Mouse (Mus musculus): ENCODE results near the gene Tead1.

Gene Tead1

DNA sequence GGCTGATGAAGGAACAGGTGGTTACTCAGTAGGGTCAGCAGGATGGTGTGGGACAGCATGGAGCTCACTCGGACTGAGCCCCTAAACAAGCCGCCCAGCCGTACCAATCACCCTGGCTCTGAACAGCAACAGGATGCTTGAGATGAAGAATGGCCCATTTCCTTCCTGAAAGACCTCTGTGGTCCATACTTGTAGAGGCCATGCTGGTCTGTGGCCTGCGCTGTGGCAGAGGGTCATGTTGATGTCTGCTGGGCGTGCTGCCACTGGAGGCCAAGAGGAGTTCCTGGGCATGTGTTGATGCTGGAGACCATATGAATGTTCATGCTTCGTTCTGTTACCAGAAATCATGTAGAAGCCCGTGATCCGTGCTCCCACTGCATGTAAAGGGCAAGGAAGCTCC is 258.0 kb downstream of the Tead1 start:
- no peak for DNase-seq

DNA sequence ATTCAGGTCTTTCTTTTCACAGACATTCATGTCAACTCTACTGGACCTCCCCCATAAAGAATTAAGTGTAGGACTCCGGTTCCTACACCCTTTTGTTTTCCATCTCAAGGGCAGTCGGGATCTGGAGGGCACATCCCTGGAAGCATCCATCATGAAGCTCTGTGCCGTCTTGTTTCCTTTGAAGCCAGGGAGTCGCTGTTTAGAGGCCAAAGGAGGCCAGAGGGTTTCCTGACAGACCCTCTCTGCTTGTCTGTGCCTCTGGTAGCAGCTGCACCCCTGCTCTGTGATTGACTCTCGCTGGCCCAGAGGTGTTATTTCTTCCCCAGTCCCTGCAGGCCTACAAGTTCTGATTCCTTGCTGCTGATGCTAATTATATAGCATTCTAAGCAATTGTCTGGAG is 259.8 kb downstream of the Tead1 start:
- no peak for DNase-seq

DNA sequence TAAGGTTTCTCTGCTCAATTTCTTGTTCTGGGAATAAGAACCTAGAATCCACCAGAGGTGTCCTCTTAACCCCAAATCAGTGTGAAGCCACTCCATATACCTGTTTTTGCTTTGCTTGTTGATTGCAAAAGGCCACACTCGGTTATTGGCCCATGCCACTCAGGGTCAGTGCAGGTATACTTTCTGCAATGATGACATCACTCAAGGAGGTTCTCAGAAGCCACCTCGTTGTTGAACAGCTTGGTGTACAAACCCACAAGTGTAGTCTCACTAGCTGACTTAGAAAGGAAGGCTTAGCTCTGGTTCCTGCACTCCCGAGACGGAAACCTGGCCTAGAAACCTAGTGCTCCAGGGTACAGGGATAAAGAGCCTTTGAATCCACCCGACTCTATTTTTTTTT is 263.4 kb downstream of the Tead1 start:
- DNase-seq, result no peak

DNA sequence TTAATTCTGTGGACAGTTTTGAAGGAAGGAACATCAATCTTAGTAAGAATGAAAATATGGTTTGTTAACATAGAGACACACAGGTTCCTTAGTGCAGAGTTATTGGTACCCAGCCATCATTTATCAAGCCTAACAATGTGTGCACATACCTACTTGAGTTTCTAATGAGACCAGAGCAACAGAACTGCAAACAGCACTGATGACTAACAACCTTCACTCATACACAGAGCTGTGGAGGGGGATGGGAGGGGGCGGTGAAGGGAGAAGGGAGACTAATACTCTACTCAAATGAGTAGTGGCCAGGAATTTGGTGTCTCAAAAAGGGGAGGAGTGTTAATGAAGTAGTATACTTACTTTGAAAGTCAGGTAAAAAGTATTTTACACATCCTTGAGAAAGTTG is 263.9 kb downstream of the Tead1 start:
- DNase-seq, result no peak

DNA sequence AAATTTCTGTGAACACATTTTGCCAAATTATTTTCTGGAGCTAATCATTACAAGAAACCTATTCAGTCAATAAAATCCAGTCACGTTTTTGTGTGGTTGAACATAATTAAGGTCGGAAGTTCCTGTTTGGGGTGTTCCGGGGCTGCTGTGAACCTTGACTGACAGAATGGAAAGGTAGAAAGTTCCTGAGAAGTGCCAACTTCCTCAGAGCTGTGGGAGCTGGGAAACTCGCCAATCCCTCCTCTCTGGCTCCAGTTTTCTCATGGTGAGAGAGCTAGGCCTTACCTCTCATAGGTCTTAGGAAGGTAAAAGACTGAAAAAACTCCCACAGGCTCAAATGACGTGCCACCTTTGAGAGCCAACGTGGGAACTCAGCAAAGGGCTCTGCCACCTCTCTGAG is 267.6 kb downstream of the Tead1 start:
- peak in 1 of 2 experiments; percentile 11 for DNase-seq

DNA sequence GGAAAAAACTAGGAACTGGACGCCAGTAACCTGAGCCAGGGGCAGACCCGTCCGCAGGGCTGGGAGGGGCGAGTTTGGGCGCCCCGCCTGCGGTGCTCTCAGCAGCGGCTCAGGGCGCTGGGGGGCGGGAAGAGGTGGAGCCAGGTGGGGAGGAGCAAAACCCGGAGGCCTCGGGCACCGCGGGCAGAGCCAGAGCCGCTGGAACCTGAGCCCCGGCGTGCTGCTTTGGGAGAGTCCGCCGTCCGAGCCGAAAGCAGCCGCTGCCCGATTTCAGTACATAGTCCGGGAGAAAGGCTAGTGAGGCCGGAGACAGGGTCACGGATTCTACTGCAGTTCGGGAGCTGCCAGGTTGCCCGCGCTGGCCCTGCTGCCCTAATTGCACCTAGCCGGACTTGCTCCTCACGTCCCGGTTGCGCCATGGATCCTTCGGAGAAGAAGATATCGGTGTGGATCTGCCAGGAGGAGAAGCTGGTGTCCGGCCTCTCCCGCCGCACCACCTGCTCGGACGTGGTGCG is 274.7 kb downstream of the Tead1 start, which contains the start of gene Rassf10:
Rassf10 (plus strand) TSS at position 186 of the 515 bp plus-strand sequence.
- DNase-seq, result peak; percentile 24 to 29

DNA sequence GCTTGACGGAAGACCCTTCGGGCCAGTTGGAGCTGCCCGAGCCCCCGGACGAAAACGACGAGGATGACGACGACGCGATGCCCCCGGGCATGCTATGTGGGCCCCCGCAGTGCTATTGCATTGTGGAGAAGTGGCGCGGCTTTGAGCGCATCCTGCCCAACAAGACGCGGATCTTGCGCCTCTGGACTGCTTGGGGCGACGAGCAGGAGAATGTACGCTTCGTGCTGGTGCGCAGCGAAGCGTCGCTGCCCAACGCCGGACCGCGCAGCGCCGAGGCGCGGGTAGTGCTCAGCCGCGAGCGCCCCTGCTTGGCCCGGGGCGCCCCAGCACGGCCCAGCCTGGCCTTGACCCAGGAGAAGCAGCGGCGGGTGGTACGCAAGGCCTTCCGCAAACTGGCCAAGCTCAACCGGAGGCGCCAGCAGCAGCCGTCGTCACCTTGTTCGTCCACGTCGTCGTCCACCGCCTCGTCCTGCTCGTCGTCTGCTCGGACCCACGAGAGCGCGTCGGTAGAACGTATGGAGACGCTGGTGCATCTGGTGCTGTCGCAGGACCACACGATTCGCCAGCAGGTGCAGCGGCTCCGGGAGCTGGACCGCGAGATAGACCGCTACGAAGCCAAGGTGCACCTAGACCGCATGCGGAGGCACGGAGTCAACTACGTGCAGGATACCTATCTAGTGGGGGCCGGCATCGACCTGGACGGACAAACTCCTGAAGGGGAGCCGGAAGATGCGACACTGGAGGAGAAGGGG is 275.4 kb downstream of the Tead1 start:
- peak; percentile 14 to 18 for DNase-seq

DNA sequence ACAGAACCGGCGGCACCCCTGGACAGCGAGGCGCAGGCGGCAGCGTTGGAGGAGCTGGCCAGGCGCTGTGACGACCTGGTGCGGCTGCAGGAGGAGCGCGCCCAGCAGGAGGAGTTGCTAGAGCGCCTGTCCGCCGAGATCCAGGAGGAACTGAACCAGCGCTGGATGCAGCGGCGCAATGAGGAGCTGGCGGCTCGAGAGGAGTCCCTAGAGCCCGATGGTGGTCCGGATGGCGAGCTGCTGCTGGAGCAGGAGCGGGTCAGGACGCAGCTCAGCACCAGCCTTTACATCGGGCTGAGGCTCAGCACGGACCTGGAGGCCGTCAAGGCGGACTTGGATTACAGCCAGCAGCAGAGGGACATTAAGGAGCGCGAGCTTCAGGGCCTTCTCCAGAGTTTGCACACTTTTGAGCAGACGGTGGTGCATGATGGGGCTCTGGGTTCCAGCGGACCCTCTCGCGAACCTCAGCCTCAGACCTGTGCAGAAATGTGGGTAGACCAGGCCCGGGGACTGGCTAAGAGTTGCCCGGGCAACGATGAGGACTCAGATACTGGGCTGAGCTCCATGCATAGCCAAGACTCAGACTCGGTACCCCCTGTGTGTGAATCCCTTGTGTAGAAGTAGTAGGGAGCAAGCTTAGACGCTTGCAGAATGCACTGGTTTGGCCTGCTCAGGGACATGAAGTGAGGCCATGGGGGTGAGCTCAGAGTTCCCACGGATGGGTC is 276.1 kb downstream of the Tead1 start:
- DNase-seq, result peak; percentile 8 to 22

DNA sequence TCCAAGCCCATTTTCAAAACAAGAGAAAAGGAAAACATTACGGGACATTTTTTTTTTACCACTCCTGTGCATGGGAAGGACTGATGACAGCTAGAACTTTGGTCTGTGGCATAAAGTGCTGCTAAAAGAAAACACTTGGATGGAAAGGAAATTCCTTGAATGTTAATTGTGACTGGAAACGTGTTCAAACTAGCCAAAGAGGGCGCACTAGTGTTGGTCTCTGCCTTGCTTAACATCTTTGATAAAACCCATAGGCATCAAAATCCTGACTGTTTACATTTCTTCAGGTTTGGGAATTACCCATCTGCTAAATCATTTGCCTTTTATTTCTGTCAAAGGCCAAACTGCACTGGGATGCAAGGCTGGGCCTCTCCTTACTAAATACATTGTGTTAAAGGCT is 276.8 kb downstream of the Tead1 start:
- no peak for DNase-seq

All from cerebellum, postnatal 36 days (tissue).